Mouse (Mus musculus) intestine, embryonic 14.5 days (tissue): ENCODE measurements around the gene Glrx5. TPM values are rescaled to one million over a fixed set of nuclear protein-coding genes. Genes with fewer than 3 reads are reported as not detected.

Experiments
- ATAC-seq: fragments of 200-750 bp; cut with Nextera tagmentation; replicated peaks from 2 replicates; pipeline ENCODE4 v1.8.0; 2017; ENCODE audit warnings: low read depth, moderate number of reproducible peaks, moderate TSS enrichment, moderate library complexity; ENCODE audit not compliant: low FRiP score, low TSS enrichment
- DNase-seq: peaks from one replicate; pipeline ENCODE4 v3.0.0-alpha.2; 2018; ENCODE audit warnings: low spot score
- H3K27ac ChIP-seq: fragments of 300-500 bp; sonication (generic); 2 replicates; pipeline ENCODE4 v1.5.1; 2014; ENCODE audit warnings: low read depth, mild to moderate bottlenecking, control low read depth
- H3K27me3 ChIP-seq: fragments of 300-500 bp; sonication (generic); replicated peaks from 2 replicates; pipeline ENCODE4 v1.6.1; 2014; ENCODE audit warnings: low read length, control low read depth; ENCODE audit not compliant: control insufficient read depth, insufficient read depth
- H3K36me3 ChIP-seq: fragments of 300-500 bp; sonication (generic); 2 replicates; pipeline ENCODE4 v1.6.1; 2014; ENCODE audit warnings: low read length, control low read depth; ENCODE audit not compliant: control insufficient read depth, insufficient read depth
- H3K4me1 ChIP-seq: fragments of 300-500 bp; sonication (generic); replicated peaks from 2 replicates; pipeline ENCODE4 v1.6.1; 2014; ENCODE audit warnings: low read length, control low read depth, mixed read lengths; ENCODE audit not compliant: control insufficient read depth, insufficient read depth
- H3K4me2 ChIP-seq: fragments of 300-500 bp; sonication (generic); 2 replicates; pipeline ENCODE4 v1.6.1; 2014; ENCODE audit warnings: low read length
- H3K4me3 ChIP-seq: fragments of 300-500 bp; sonication (generic); 2 replicates; pipeline ENCODE4 v1.5.1; 2014; ENCODE audit warnings: low read depth, low read length, control low read depth, mixed read lengths
- H3K9ac ChIP-seq: fragments of 300-500 bp; sonication (generic); 2 replicates; pipeline ENCODE4 v1.6.1; 2014; ENCODE audit warnings: mild to moderate bottlenecking, low read length
- H3K9me3 ChIP-seq: fragments of 300-500 bp; sonication (generic); 2 replicates; pipeline ENCODE4 v1.6.1; 2016; ENCODE audit warnings: low read length, control low read depth; ENCODE audit not compliant: control insufficient read depth
- WGBS: fragments of 180-500 bp; shearing (Covaris S2); extraction: QIAGEN DNeasy Blood & Tissue Kit; methylation state at CpG from one replicate; pipeline ENCODE4 v1.1.7; 2014; 5-methylcytosine and 5-hydroxymethylcytosine counted together
- polyA plus RNA-seq: library from polyadenylated mRNA; unstranded; fragments of >200 nt; fragmentation: Nextera tagmentation; extraction: Ambion mirVana; gene quantifications from 2 replicates; pipeline ENCODE4 v1.2.1, GENCODE M21; 2014

The Glrx5 gene
- polyA plus RNA-seq, 1 experiment from 2014 or later, result 193 TPM

GRCm38 (mm10) chr12:105021441-105022069 is 10.9 kb upstream of the Glrx5 start:
- 75% methylated on average over 8 of the region's 8 CpGs for WGBS
- no peak overlapping the region for H3K27ac ChIP-seq
- H3K9ac ChIP-seq, result no peak overlapping the region
- H3K4me3 ChIP-seq, result no peak overlapping the region
- 0 out of 2 replicates have a peak, but pooled peaks cover 2% of the 10 kb centered on the region for H3K4me1 ChIP-seq
- H3K27me3 ChIP-seq, result no peaks in the 10 kb centered on the region
- no peaks in the 10 kb centered on the region for H3K36me3 ChIP-seq
- DNase-seq (no peak), ATAC-seq (no peak)
- 0 out of 2 replicates have a peak, but pooled peaks cover 6% of the 10 kb centered on the region for H3K9me3 ChIP-seq
- no peak overlapping the region for H3K4me2 ChIP-seq

DNA sequence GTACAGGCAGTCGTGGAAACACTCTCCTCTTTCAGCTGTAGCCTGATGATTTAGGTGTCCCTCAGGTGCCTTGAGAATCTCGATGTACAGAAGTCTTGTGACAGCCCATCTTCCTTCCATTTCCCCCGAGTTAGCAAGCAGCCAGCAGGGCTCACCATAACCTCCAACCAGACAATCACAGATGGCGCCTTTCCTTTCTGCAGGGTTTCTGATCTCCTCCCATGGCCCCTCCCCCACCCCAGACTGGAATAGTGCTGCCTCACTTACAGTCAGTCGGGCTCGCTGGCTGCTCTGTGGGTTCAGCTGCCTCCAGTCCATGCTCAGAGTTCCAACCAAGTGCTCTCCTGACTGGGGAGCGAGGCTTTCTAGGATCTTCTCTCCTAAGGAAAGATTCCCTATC is 10.3 kb upstream of the Glrx5 start:
- Histone ChIP-seq H3K36me3 (no peaks in the 10 kb centered on the region), H3K27ac (no peak overlapping the region), H3K27me3 (no peaks in the 10 kb centered on the region), H3K4me3 (no peak overlapping the region), H3K9me3 (0 out of 2 replicates have a peak, but pooled peaks cover 6% of the 10 kb centered on the region), H3K4me2 (no peak overlapping the region), H3K4me1 (0 out of 2 replicates have a peak, but pooled peaks cover 2% of the 10 kb centered on the region), H3K9ac (no peak overlapping the region)
- ATAC-seq (no peak), DNase-seq (no peak)
- 47% methylated on average over 7 of the region's 7 CpGs for WGBS

GRCm38 (mm10) chr12:105022776-105023175 is 9.7 kb upstream of the Glrx5 start:
- Histone ChIP-seq H3K4me1 (0 out of 2 replicates have a peak, but pooled peaks cover 2% of the 10 kb centered on the region), H3K4me2 (no peak overlapping the region), H3K4me3 (no peak overlapping the region), H3K36me3 (no peaks in the 10 kb centered on the region), H3K9ac (no peak overlapping the region), H3K27ac (no peak overlapping the region), H3K27me3 (no peaks in the 10 kb centered on the region), H3K9me3 (0 out of 2 replicates have a peak, but pooled peaks cover 6% of the 10 kb centered on the region)
- DNase-seq, result no peak
- ATAC-seq, result no peak
- WGBS, result 98% methylated on average over 9 of the region's 9 CpGs

GRCm38 (mm10) chr12:105025271-105025946 is 7.1 kb upstream of the Glrx5 start:
- Histone ChIP-seq H3K36me3 (peaks cover 14% of the 10 kb centered on the region), H3K27ac (no peak overlapping the region), H3K4me2 (no peak overlapping the region), H3K9ac (no peak overlapping the region), H3K4me1 (peaks cover under 1% of the 10 kb centered on the region), H3K9me3 (0 out of 2 replicates have a peak, but pooled peaks cover 6% of the 10 kb centered on the region), H3K27me3 (no peaks in the 10 kb centered on the region), H3K4me3 (no peak overlapping the region)
- WGBS, result 49% methylated on average over 8 of the region's 8 CpGs
- no peak for DNase-seq
- no peak; the same call in 1 of the 2 replicates for ATAC-seq

- Histone ChIP-seq H3K36me3 (peaks cover 16% of the 10 kb centered on the region), H3K9me3 (0 out of 2 replicates have a peak, but pooled peaks cover 6% of the 10 kb centered on the region), H3K27ac (no peak overlapping the region), H3K4me2 (no peak overlapping the region), H3K4me1 (peaks cover 7% of the 10 kb centered on the region), H3K9ac (no peak overlapping the region), H3K4me3 (no peak overlapping the region), H3K27me3 (no peaks in the 10 kb centered on the region)
- 68% methylated on average over 10 of the region's 10 CpGs for WGBS
- DNase-seq (no peak), ATAC-seq (no peak)
Observed at GRCm38 (mm10) chr12:105025947-105026586, 6.4 kb upstream of the Glrx5 start.

- no peak overlapping the region for H3K27ac ChIP-seq
- no peak for ATAC-seq
Observed at GRCm38 (mm10) chr12:105027323-105027991, 5.0 kb upstream of the Glrx5 start.

GRCm38 (mm10) chr12:105029890-105030289 is 2.6 kb upstream of the Glrx5 start:
- Histone ChIP-seq H3K9ac (no peak overlapping the region), H3K27me3 (no peaks in the 10 kb centered on the region), H3K4me2 (no peak overlapping the region), H3K4me3 (no peak overlapping the region), H3K9me3 (no peaks in the 10 kb centered on the region), H3K27ac (no peak overlapping the region), H3K4me1 (peaks cover 24% of the 10 kb centered on the region), H3K36me3 (peaks cover 16% of the 10 kb centered on the region)
- 88% methylated on average over 9 of the region's 9 CpGs for WGBS
- DNase-seq (no peak), ATAC-seq (no peak)

More at GRCm38 (mm10) chr12:105027323-105027991, 5.0 kb upstream of the Glrx5 start:
- H3K36me3 ChIP-seq, result peaks cover 16% of the 10 kb centered on the region
- H3K4me1 ChIP-seq, result peaks cover 9% of the 10 kb centered on the region
- no peak overlapping the region for H3K4me2 ChIP-seq
- 0 out of 2 replicates have a peak, but pooled peaks cover 6% of the 10 kb centered on the region for H3K9me3 ChIP-seq
- H3K9ac ChIP-seq, result no peak overlapping the region
- 32% methylated on average over 15 of the region's 15 CpGs for WGBS
- no peaks in the 10 kb centered on the region for H3K27me3 ChIP-seq
- peak; percentile 85 for DNase-seq
- H3K4me3 ChIP-seq, result no peak overlapping the region
